Mouse (Mus musculus): ENCODE data around the gene Fam126a.

Fam126a gene

GRCm38 (mm10) chr5:24039423-24039822, 8.9 kb upstream of the Fam126a start:
- DNase-seq = no peak

GRCm38 (mm10) chr5:24038819-24039218, 8.3 kb upstream of the Fam126a start:
- no peak for DNase-seq

- no peak for DNase-seq
These were observed 7.7 kb upstream of the Fam126a start for GRCm38 (mm10) chr5:24038190-24038589.

- DNase-seq = no peak
These were observed 6.2 kb upstream of the Fam126a start for GRCm38 (mm10) chr5:24036731-24037130.

GRCm38 (mm10) chr5:24034970-24035369, 4.5 kb upstream of the Fam126a start:
- no peak for DNase-seq

- no peak for DNase-seq
These were observed 3.6 kb upstream of the Fam126a start for GRCm38 (mm10) chr5:24034091-24034490.

GRCm38 (mm10) chr5:24029946-24030578, 428 bp downstream of the Fam126a start:
- no peak for DNase-seq

- DNase-seq = peak; percentile 47 to 64
These were observed 1.1 kb downstream of the Fam126a start for GRCm38 (mm10) chr5:24029331-24029771.

GRCm38 (mm10) chr5:24024957-24025356, 5.5 kb downstream of the Fam126a start:
- DNase-seq = no peak

- no peak for DNase-seq
These were observed 7.3 kb downstream of the Fam126a start for GRCm38 (mm10) chr5:24023226-24023625.

GRCm38 (mm10) chr5:24021683-24022082, 8.8 kb downstream of the Fam126a start:
- no peak for DNase-seq

GRCm38 (mm10) chr5:24020380-24020779, 10.1 kb downstream of the Fam126a start:
- no peak for DNase-seq

GRCm38 (mm10) chr5:24019341-24020185, 10.9 kb downstream of the Fam126a start:
- DNase-seq = no peak

GRCm38 (mm10) chr5:24018621-24019261, 11.7 kb downstream of the Fam126a start:
- no peak for DNase-seq

GRCm38 (mm10) chr5:24016912-24017311, 13.6 kb downstream of the Fam126a start:
- no peak for DNase-seq

GRCm38 (mm10) chr5:24013338-24014003, 17.0 kb downstream of the Fam126a start:
- no peak for DNase-seq

- no peak for DNase-seq
These were observed 31.3 kb downstream of the Fam126a start for GRCm38 (mm10) chr5:23999083-23999671.

- no peak for DNase-seq
These were observed 34.5 kb downstream of the Fam126a start for GRCm38 (mm10) chr5:23995951-23996350.

- no peak for DNase-seq
These were observed 35.6 kb downstream of the Fam126a start for GRCm38 (mm10) chr5:23994929-23995328.

GRCm38 (mm10) chr5:23994231-23994630, 36.3 kb downstream of the Fam126a start:
- DNase-seq = no peak

GRCm38 (mm10) chr5:23993553-23993894, 37.0 kb downstream of the Fam126a start:
- DNase-seq = no peak

- peak in 1 of 2 experiments; percentile 16 for DNase-seq
These were observed 37.5 kb downstream of the Fam126a start for GRCm38 (mm10) chr5:23992876-23993552.

Data from cerebellum, postnatal 25 days (tissue).